Mouse (Mus musculus): ENCODE results near the gene Trmt112. TPM values are rescaled to one million over a fixed set of nuclear protein-coding genes. Genes with fewer than 3 reads are reported as not detected.
"Not testable (repeated sequence)": the region's sequence is repeated elsewhere in the genome, so short reads cannot be mapped to it uniquely, and the experiment has no call there.

The Trmt112 gene
- polyA plus RNA-seq, 1 experiment from 2014 or later = 64.4 TPM

DNA sequence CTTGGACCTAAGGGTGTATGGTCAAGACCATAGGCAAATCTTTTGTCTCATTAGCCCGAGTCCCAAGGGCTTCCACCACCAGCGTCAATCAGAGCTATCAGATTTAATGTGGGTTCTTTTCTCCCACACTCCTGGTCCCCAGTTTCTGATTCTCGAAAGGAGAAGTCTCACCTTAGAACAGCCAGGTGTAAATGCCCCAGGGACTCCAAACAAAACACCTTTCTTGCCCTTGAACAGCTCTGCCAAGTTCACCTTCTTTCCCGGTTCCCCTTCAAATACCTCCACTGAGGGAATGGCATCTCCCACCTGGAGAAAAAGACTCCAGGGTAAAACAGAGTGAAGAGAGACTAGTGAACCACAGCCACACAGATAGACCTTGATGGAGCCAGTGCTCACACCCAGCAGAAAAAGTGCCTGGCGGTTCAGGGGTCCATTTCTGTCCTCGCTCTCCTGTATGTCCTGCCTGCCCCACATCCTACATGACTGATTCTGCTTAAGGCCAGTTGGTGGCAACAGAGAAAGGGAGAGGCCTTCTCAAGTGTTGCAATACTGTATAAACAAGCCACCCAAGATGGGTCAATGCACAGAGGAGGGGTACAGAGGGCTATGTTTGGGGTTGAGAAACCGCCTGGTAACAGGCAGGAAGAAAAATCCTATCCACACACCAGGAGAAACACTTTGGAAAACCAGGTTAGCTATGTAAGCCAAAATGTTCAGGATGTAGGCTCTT is 1.5 kb upstream of the Trmt112 start:
- POLR2A ChIA-PET = interaction anchor here (1.0 to 1.3 kb wide), 4 partner anchors 9 to 43 kb away, joined by 3 read pairs; no protein-coding TSS in a partner anchor
- TF ChIP-seq CTCF (IDR thresholded peaks at IDR 0.05) = no peak
- no peaks in the 10 kb centered on the region for H3K27me3 ChIP-seq
- no peak for ATAC-seq
- CTCF ChIA-PET = interaction anchor here (2.6 kb wide), 1 partner anchor 36 kb away, joined by 11 read pairs; no protein-coding TSS in a partner anchor
- in situ Hi-C loops (cut with MboI; ENCODE audit: low pct_unique_long_range_greater_than_20kb) = no loop called here
- no peak for DNase-seq (ENCODE audit: low read depth, low spot score)

DNA sequence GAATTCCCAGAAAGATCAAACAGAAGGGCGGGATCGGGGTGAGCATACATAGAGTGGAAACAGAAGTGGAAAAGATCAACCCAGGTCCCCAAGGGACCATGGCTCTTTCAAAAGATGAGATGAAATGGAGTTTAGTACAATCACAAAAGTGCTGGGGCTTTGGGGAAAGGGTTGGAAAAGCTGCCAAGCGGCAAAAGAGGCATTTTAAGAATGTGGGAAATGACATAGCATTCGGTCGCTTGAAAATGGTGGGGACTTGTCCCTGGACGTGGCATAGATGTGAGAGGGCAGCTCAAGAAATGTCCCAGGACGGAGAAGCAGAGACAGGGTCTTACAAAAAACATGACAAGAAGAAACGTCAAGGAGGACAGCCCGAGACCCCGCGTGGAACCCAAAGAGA is 477 bp upstream of the Trmt112 start:
- in situ Hi-C loops (cut with MboI; ENCODE audit: low pct_unique_long_range_greater_than_20kb) = no loop called here
- ATAC-seq (no peak), DNase-seq (ENCODE audit: low read depth, low spot score) (no peak)
- CTCF ChIA-PET = interaction anchor here (1.1 to 2.6 kb wide), 2 partner anchors 30 to 37 kb away, joined by 3 to 11 read pairs; no protein-coding TSS in a partner anchor
- H3K27me3 ChIP-seq = no peaks in the 10 kb centered on the region
- no peak for TF ChIP-seq CTCF (IDR thresholded peaks at IDR 0.05)
- POLR2A ChIA-PET = interaction anchor here (0.6 to 1.3 kb wide), 8 partner anchors 11 to 327 kb away, joined by 3 to 7 read pairs (median 4); partner anchors contain the start of genes Bad, Ccdc88b, Gpr137 and Ppp1r14b

DNA sequence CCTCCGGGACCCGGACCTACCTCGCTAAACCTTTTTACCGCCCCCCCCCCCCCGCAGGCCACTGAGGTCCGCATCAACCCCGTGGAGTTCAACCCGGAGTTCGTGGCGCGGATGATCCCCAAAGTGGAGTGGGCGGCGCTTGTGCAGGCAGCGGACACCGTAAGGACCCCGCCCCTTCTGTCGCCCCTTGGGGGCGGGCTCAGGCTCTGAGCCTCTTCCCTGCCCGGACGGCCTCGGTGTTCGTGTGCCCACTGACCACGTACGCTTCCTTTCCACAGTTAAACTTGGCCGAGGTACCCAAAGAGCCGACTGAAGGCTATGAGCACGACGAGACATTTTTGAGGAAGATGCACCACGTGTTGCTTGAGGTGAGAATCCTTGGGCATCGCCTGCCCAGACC is 808 bp downstream of the Trmt112 start:
- in situ Hi-C loops (cut with MboI; ENCODE audit: low pct_unique_long_range_greater_than_20kb); H3K27me3 ChIP-seq; DNase-seq (ENCODE audit: low read depth, low spot score); CTCF ChIA-PET: not testable (repeated sequence)
- ATAC-seq = peak; percentile 10
- POLR2A ChIA-PET = interaction anchor here (0.9 to 3.1 kb wide), 3 partner anchors 10 to 31 kb away, joined by 3 to 17 read pairs (median 7); partner anchors contain the start of genes Bad, Esrra and Gpr137

DNA sequence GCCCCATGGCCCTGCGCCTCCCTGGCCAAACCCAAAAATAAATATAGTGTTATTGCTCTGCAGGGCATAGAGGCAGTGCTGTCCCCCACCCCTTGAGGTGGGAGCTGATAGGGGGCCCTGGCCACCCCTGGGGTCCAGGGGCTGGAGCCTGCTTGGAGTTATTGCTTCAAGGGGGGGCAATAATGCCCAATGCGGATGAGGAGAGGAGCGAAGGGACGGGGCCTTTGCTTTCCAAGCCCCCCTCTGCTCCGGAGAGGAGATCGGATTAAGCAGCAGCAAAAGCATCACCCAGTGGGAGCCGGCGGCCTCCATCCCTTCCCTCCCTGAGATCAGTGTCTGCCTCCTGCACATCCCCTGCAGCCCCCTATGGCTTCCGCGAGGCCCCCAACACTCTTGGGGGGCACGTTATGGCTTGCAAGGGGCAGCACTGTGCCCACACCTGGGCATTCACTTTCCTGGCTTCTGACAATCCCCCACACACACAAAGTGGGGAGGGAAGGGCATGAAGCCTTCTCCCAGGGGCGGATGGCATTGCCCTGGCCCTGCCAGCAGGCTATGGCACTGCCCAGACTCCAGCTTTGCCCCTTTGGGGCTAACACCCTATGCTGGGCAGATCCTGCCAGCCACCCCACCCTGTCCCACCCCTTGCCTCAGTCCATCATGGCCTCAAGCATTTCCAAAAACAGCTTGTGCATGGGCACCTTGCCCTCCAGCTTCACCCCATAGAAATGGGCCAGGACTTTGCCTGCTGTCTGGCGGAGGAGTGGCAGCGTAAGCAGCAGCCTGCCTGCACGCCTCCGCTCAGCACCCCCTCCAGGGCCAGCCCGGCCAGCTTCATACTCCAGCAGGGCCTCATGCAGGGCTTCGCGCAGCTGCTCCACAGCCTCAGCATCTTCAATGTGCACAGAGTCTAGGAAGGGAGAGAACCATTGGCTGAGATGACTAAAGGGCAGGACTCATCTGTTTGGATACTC is 1.9 kb downstream of the Trmt112 start:
- DNase-seq (ENCODE audit: low read depth, low spot score) = no peak
- no peak for TF ChIP-seq CTCF (IDR thresholded peaks at IDR 0.05)
- no peak for ATAC-seq
- ChIA-PET POLR2A (interaction anchor here (3.1 kb wide), 1 partner anchor 9 kb away, joined by 17 read pairs; the partner anchor contains the start of gene Esrra), CTCF (no interaction called here)
- in situ Hi-C loops (cut with MboI; ENCODE audit: low pct_unique_long_range_greater_than_20kb) = no loop called here
- no peaks in the 10 kb centered on the region for H3K27me3 ChIP-seq

DNA sequence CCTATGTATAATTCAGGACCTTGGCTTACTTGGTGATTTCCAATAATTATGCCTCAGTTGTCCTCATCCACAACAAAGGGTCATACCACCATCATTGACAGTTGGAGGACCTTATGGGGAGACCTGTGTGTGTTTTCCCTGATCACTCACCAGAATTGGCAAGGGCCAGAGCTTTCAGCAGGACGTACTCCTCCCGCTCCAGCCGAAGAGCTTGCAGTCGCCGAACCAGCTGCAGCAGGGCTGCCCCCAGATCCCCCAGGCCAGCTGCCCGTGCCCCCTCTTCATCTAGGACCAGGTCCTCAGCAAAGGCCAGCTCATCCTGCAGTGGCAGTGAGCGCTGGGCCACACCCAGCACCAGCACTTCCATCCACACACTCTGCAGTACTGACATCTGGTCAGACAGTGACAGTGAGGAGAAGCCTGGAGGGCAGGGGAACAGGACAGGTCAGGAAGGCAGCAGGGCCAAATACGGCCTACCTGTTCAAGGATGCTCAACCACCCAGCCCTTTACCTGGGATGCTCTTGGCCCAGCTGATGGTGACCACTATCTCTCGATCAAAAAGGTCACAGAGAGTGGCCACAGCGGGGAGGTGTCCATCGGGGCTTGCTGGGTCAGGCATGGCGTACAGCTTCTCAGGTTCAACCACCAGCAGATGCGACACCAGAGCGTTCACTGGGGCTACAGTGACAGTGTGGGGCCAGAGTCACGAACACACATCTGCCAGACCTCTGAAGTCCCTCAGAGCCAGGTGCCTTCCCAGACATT is 2.9 kb downstream of the Trmt112 start:
- CTCF ChIA-PET = no interaction called here
- no peaks in the 10 kb centered on the region for H3K27me3 ChIP-seq

DNA sequence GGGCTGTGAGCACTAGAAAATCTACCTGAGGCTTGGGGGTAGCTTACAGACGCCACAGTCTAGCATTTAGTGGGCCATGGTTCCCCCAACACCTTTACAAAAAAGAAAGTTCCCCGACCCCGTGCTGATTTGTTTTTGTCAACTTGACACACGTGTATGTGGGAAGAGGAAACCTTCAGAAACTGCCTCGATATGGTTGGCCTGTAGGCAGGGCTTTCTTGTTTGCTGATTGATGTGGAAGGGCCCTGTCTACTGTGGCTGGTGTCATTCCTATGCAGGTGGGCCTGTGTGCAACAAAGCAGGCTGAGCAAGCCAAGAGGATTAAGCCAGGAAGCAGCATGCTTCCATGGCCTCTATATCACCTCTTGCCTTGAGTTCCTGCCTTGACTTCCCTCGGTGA is 3.5 kb downstream of the Trmt112 start:
- in situ Hi-C loops (cut with MboI; ENCODE audit: low pct_unique_long_range_greater_than_20kb) = no loop called here
- no peak for DNase-seq (ENCODE audit: low read depth, low spot score)
- no peak for ATAC-seq
- ChIA-PET POLR2A (interaction anchor here (0.8 kb wide), 1 partner anchor 42 kb away, joined by 3 read pairs; no protein-coding TSS in a partner anchor), CTCF (no interaction called here)
- H3K27me3 ChIP-seq = no peaks in the 10 kb centered on the region
- TF ChIP-seq CTCF (IDR thresholded peaks at IDR 0.05) = no peak

More for the DNA sequence above, 2.9 kb downstream of the Trmt112 start:
- POLR2A ChIA-PET = interaction anchor here (0.8 to 3.1 kb wide), 2 partner anchors 8 to 41 kb away, joined by 3 to 17 read pairs; partner anchors contain the start of gene Esrra
- DNase-seq (ENCODE audit: low read depth, low spot score) (no peak), ATAC-seq (no peak)
- in situ Hi-C loops (cut with MboI; ENCODE audit: low pct_unique_long_range_greater_than_20kb) = no loop called here
- TF ChIP-seq CTCF (IDR thresholded peaks at IDR 0.05) = no peak

DNA sequence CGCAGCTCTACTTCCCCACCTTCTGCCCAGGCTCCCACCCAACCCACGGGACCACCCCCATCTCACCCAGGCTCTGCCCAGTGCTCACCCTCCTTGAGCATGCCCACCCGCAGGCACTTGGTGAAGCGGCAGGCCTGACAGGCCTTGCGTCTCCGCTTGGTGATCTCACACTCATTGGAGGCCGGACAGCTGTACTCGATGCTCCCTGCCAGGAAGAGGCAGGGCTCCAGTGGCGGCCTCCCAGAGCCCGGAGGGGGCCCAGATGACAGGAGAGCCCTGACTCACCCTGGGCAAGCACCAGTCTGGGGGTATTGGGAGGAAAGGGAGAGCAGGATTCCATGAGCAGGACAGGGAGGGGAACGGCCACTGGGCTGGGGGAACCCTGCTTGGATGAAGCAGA is 4.5 kb downstream of the Trmt112 start:
- no peak for TF ChIP-seq CTCF (IDR thresholded peaks at IDR 0.05)
- ChIA-PET POLR2A (interaction anchor here (0.6 kb wide), 1 partner anchor 64 kb away, joined by 5 read pairs; no protein-coding TSS in a partner anchor), CTCF (no interaction called here)
- in situ Hi-C loops (cut with MboI; ENCODE audit: low pct_unique_long_range_greater_than_20kb) = no loop called here
- no peaks in the 10 kb centered on the region for H3K27me3 ChIP-seq
- ATAC-seq (no peak), DNase-seq (ENCODE audit: low read depth, low spot score) (no peak)

DNA sequence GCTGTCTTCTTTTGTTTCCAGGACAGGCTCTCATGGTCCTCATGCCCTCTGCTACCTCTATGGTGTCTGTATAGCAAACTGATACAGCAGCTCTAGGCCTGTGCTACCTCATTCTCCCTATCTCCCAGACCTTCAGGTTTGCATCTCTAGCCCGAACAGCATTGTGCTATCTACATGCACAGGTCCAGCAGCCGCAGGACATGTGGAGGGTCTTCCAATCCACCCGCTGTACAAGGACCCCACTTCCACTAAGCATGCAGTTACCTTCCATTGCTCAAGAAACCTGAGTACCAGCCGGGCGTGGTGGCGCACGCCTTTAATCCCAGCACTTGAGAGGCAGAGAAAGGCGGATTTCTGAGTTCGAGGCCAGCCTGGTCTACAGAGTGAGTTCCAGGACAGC is 5.0 kb downstream of the Trmt112 start:
- no peak for ATAC-seq
- CTCF ChIA-PET = no interaction called here
- TF ChIP-seq CTCF (IDR thresholded peaks at IDR 0.05) = no peak
- POLR2A ChIA-PET = no interaction called here
- no peak for DNase-seq (ENCODE audit: low read depth, low spot score)
- in situ Hi-C loops (cut with MboI; ENCODE audit: low pct_unique_long_range_greater_than_20kb) = no loop called here
- no peaks in the 10 kb centered on the region for H3K27me3 ChIP-seq

DNA sequence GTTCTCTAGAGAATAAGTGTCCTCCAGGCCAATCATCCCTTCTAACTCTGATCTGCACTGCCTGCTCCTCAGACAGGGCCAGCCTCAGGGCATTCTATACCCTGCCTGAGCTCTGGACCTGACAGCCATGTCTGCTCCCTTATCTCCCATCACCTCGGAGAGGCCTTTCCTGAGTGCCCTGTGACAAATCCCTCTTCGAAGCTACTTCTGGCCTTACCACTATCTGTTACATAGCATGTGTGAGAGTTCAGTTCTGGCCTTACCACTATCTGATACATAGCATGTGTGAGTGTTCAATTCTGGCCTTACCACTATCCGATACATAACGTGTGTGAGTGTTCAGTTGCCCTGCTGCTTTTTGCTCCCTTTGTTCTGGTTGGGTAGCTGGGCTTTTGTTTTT is 5.8 kb downstream of the Trmt112 start:
- ATAC-seq = no peak

DNA sequence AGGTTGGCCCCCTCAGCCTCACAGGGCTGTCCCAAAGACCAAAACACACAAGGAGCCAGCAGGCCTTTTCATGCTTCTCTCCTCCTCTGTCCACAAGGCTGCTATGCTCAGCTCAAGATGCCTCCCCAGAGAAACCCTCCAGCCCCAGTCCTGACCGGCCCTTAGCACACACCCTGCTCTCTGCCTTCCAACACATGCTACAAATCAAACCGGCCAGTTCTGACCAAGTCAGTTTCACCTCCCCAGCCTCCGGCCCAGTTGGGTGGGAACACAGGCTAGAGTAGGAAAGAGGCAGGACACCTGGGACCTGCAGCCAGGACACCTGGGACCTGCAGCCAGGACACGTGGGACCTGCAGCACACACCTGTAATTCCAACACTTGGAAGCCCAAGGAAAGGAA is 7.0 kb downstream of the Trmt112 start:
- CTCF ChIA-PET = no interaction called here
- DNase-seq (ENCODE audit: low read depth, low spot score) (no peak), ATAC-seq (no peak)
- no peak for TF ChIP-seq CTCF (IDR thresholded peaks at IDR 0.05)
- no peaks in the 10 kb centered on the region for H3K27me3 ChIP-seq
- POLR2A ChIA-PET = no interaction called here
- in situ Hi-C loops (cut with MboI; ENCODE audit: low pct_unique_long_range_greater_than_20kb) = no loop called here

More for the DNA sequence above, 5.8 kb downstream of the Trmt112 start:
- no peak for DNase-seq (ENCODE audit: low read depth, low spot score)
- TF ChIP-seq CTCF (IDR thresholded peaks at IDR 0.05) = no peak
- ChIA-PET CTCF (no interaction called here), POLR2A (interaction anchor here (0.6 kb wide), 1 partner anchor 21 kb away, joined by 3 read pairs; no protein-coding TSS in a partner anchor)
- in situ Hi-C loops (cut with MboI; ENCODE audit: low pct_unique_long_range_greater_than_20kb) = no loop called here
- H3K27me3 ChIP-seq = no peaks in the 10 kb centered on the region

Data from Patski (cell line).